Mouse (Mus musculus): ENCODE data around the gene Krcc1. TPM values are rescaled to one million over a fixed set of nuclear protein-coding genes. Genes with fewer than 3 reads are reported as not detected.

Krcc1 gene
- polyA plus RNA-seq, 1 experiment = 87.1 TPM

DNA sequence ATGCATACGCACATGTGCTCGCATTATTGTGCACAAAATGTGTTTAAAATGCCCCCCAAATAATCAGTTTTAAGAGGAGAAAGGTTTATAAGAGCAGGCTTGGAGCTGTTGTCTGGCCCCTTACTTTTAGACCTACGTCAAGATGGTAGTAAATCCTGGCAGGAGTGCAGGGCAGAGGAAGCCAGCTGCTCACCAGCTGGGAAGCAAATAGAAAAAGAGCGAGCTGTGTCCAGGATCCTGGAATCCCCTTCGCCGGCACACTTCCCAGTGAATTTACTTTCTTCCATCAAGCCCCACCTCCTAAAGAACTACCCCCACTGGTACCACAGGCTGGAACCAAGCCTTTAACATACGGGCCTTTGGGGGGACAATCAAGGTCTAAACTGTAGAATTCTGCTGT is 30.6 kb upstream of the Krcc1 start:
- Histone ChIP-seq H3K27ac (ENCODE audit: insufficient read depth, low read length) (no peak overlapping the region), H3K4me1 (ENCODE audit: control insufficient read depth, insufficient read depth, low read length) (no peaks in the 10 kb centered on the region), H3K4me3 (ENCODE audit: insufficient read depth, low read length) (no peak overlapping the region)
- no peak for TF ChIP-seq POLR2A (IDR thresholded peaks at IDR 0.05; ENCODE audit: low read depth, low read length)
- TF ChIP-seq CTCF (IDR thresholded peaks at IDR 0.05; ENCODE audit: borderline replicate concordance, insufficient read depth, low read length) = no peak

DNA sequence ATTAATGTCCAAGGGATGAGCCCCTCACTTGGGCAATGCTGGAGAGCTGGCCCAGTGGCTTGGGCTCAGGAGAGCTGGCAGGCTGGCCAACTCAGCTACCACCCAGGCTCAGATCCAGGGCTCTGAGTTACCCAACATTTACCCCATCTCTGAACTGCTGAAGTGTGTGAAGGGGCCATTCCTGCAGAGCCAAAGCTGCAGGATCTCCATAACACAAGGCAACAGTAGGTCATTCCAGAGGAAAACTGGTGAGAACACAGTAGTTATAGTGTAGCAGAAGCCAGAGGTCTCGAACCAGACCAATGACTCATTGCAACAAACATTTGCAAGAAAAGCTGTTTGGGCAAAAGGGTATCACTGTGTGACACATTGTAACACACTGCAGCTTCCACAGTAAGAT is 28.7 kb upstream of the Krcc1 start:
- Histone ChIP-seq H3K4me1 (ENCODE audit: control insufficient read depth, insufficient read depth, low read length) (no peaks in the 10 kb centered on the region), H3K27ac (ENCODE audit: insufficient read depth, low read length) (no peak overlapping the region), H3K4me3 (ENCODE audit: insufficient read depth, low read length) (no peak overlapping the region)
- TF ChIP-seq CTCF (IDR thresholded peaks at IDR 0.05; ENCODE audit: borderline replicate concordance, insufficient read depth, low read length) (no peak), POLR2A (IDR thresholded peaks at IDR 0.05; ENCODE audit: low read depth, low read length) (no peak)

DNA sequence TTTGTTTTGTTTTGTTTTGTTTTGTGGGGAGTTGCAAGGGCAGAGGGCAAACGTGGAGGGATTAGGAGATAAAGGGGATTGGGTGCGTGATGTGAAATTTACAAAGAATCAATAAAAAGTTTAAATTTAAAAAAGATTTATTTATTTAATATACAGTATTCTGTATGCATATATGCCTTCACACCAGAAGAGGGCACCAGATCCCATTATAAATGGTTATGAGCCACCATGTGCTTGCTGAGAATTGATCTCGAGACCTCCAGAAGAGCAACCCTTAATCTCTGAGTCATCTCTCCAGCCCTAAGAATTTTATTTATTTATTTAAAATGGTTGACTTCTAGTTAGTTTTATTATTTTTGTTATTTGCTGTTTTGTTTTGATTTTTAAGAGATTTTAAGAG is 28.2 kb upstream of the Krcc1 start:
- Histone ChIP-seq H3K4me1 (ENCODE audit: control insufficient read depth, insufficient read depth, low read length) (no peaks in the 10 kb centered on the region), H3K4me3 (ENCODE audit: insufficient read depth, low read length) (no peak overlapping the region), H3K27ac (ENCODE audit: insufficient read depth, low read length) (no peak overlapping the region)
- TF ChIP-seq CTCF (IDR thresholded peaks at IDR 0.05; ENCODE audit: borderline replicate concordance, insufficient read depth, low read length) (no peak), POLR2A (IDR thresholded peaks at IDR 0.05; ENCODE audit: low read depth, low read length) (no peak)

DNA sequence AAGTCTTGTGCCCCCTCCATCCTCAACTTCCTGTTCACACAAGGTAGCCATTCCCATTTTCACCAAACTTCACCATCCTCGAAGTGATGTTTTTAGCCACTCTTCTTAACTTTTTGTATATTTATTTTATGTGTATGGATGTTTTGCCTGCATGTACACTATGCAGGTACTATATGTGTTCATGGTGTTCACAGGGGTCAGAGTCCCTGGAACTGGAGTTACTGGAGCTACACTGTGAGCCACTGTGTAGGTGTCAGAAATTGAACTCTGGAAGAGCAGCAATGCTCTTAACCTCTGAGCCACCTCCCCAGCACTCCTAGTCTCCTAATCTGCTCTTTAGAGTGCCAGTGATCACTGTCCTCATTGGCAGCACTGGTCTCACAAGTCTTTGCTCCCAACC is 23.1 kb upstream of the Krcc1 start:
- TF ChIP-seq POLR2A (IDR thresholded peaks at IDR 0.05; ENCODE audit: low read depth, low read length) = no peak
- no peak for TF ChIP-seq CTCF (IDR thresholded peaks at IDR 0.05; ENCODE audit: borderline replicate concordance, insufficient read depth, low read length)
- no peaks in the 10 kb centered on the region for H3K4me1 ChIP-seq (ENCODE audit: control insufficient read depth, insufficient read depth, low read length)
- no peak overlapping the region for H3K27ac ChIP-seq (ENCODE audit: insufficient read depth, low read length)
- no peak overlapping the region for H3K4me3 ChIP-seq (ENCODE audit: insufficient read depth, low read length)

DNA sequence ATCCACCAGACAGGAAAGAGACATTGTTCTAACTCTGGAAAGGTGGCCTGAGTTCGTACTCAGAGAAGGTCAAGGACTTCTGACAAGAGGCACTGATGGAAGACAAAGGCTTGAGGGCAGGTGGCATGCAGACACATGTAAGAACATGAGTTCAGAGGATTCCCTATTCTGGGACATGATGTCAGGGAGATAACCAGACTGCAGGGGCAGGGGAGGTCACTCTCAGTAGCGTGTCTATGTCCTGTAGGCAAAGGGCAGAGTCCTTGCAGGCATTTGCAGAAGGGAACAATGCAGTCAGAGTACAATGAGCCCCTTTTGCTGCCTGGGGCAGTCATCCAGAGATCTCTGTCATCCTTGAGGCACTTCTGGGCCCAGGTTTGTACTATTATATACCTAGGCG is 21.9 kb upstream of the Krcc1 start:
- H3K27ac ChIP-seq (ENCODE audit: insufficient read depth, low read length) = no peak overlapping the region
- H3K4me1 ChIP-seq (ENCODE audit: control insufficient read depth, insufficient read depth, low read length) = no peaks in the 10 kb centered on the region
- no peak overlapping the region for H3K4me3 ChIP-seq (ENCODE audit: insufficient read depth, low read length)
- TF ChIP-seq POLR2A (IDR thresholded peaks at IDR 0.05; ENCODE audit: low read depth, low read length) (no peak), CTCF (IDR thresholded peaks at IDR 0.05; ENCODE audit: borderline replicate concordance, insufficient read depth, low read length) (no peak)

DNA sequence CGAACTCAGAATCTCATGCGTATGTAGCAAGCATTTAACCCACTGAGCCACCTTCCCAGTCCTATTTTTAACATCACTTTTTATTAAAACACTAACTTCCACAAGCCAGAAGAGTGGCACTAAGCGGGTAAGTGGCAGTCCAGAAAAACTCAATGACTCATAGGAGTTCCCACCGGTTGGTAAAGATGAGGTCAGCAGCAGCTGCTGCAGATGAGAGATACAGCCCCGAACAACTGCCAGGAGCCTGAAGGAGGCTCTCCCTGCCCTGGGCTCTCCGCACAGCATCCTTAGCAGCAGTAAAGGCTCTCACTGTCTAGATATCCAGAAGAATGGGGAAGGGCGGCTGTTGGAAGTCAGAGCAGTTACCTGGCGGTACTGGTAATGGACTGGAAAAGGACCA is 20.5 kb upstream of the Krcc1 start:
- Histone ChIP-seq H3K27ac (ENCODE audit: insufficient read depth, low read length) (no peak overlapping the region), H3K4me3 (ENCODE audit: insufficient read depth, low read length) (no peak overlapping the region), H3K4me1 (ENCODE audit: control insufficient read depth, insufficient read depth, low read length) (no peaks in the 10 kb centered on the region)
- TF ChIP-seq POLR2A (IDR thresholded peaks at IDR 0.05; ENCODE audit: low read depth, low read length) (no peak), CTCF (IDR thresholded peaks at IDR 0.05; ENCODE audit: borderline replicate concordance, insufficient read depth, low read length) (no peak)

DNA sequence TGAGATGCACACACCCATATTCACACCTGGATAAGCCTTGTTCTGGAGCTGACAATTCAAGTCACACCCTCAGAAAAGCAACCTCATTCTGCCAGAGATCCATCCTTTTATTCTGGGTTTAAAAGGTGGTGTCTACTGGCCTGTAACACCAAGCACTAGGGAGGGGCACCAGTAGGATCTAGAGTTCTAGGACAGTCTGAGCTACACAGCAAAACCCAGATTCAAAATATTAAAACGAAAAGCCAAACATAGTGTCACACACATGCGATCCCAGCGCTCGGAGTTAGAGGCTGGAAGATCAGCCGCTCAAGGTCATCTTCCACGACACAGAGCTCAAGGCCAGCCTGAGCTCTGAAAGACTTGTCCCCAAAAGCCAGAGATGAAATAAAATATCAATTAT is 17.0 kb upstream of the Krcc1 start:
- no peak for TF ChIP-seq POLR2A (IDR thresholded peaks at IDR 0.05; ENCODE audit: low read depth, low read length)
- no peak overlapping the region for H3K27ac ChIP-seq (ENCODE audit: insufficient read depth, low read length)
- H3K4me3 ChIP-seq (ENCODE audit: insufficient read depth, low read length) = no peak overlapping the region
- H3K4me1 ChIP-seq (ENCODE audit: control insufficient read depth, insufficient read depth, low read length) = no peaks in the 10 kb centered on the region

DNA sequence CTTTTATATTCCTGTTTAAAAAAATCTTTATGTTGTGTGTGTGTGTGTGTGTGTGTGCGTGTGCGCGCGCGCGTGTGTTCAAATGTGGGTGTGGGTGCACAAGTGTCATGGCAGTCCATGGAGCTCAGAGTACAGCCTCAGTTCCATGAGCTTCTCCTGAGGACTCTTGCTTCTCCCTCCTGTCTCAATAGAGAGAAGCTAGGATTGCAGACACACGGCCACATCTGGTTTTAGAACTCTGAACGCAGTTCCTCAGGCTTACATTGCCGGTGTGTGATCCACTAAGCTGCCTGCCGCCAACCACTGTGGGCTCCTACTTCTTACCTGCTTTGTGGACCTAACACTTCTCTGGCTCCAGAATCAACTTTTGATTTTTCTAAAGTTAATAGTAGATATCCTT is 15.3 kb upstream of the Krcc1 start:
- H3K4me1 ChIP-seq (ENCODE audit: control insufficient read depth, insufficient read depth, low read length) = no peaks in the 10 kb centered on the region
- TF ChIP-seq CTCF (IDR thresholded peaks at IDR 0.05; ENCODE audit: borderline replicate concordance, insufficient read depth, low read length) = no peak
- TF ChIP-seq POLR2A (IDR thresholded peaks at IDR 0.05; ENCODE audit: low read depth, low read length) = no peak
- H3K4me3 ChIP-seq (ENCODE audit: insufficient read depth, low read length) = no peak overlapping the region
- no peak overlapping the region for H3K27ac ChIP-seq (ENCODE audit: insufficient read depth, low read length)

DNA sequence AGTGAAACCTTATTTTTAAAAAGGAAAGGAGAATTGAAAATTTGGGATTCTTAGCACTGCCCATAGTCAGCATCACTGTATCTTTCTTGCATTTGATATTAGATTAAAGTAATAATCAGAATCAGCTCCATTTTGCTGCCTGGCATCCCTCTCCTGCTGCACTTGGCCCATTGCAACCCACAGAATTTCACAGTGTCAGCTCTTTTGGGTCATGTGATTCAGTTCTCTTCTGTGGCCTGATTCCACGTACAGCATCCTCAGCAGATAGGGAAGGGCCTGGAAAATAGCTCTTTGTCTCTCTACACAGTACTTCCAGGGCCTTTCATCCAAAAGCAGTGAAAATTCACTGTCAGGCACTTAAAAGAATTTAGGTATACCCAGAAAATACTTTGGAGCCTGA is 14.1 kb upstream of the Krcc1 start:
- no peak overlapping the region for H3K4me3 ChIP-seq (ENCODE audit: insufficient read depth, low read length)
- TF ChIP-seq CTCF (IDR thresholded peaks at IDR 0.05; ENCODE audit: borderline replicate concordance, insufficient read depth, low read length) (no peak), POLR2A (IDR thresholded peaks at IDR 0.05; ENCODE audit: low read depth, low read length) (no peak)
- H3K4me1 ChIP-seq (ENCODE audit: control insufficient read depth, insufficient read depth, low read length) = no peaks in the 10 kb centered on the region
- no peak overlapping the region for H3K27ac ChIP-seq (ENCODE audit: insufficient read depth, low read length)

DNA sequence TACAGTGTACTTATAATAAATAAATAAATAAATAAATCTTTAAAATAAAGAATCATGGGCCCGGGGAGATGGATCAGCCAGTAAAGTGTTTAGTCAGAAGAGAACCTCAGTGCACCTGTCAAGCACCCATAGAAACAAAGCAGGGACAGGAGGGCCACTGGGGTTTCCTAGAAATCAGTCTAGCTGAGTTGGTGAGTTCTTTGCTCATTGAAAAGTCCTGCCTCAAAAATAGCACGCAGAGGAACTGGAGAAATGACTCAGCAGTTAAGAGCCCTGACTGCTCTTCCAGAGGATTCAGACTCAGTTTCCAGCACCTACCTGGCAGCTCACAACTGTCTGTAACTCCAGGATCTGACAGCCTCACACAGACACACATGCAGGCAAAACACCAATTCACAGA is 12.9 kb upstream of the Krcc1 start:
- Histone ChIP-seq H3K27ac (ENCODE audit: insufficient read depth, low read length) (no peak overlapping the region), H3K4me1 (ENCODE audit: control insufficient read depth, insufficient read depth, low read length) (no peaks in the 10 kb centered on the region), H3K4me3 (ENCODE audit: insufficient read depth, low read length) (no peak overlapping the region)
- TF ChIP-seq CTCF (IDR thresholded peaks at IDR 0.05; ENCODE audit: borderline replicate concordance, insufficient read depth, low read length) (no peak), POLR2A (IDR thresholded peaks at IDR 0.05; ENCODE audit: low read depth, low read length) (no peak)

DNA sequence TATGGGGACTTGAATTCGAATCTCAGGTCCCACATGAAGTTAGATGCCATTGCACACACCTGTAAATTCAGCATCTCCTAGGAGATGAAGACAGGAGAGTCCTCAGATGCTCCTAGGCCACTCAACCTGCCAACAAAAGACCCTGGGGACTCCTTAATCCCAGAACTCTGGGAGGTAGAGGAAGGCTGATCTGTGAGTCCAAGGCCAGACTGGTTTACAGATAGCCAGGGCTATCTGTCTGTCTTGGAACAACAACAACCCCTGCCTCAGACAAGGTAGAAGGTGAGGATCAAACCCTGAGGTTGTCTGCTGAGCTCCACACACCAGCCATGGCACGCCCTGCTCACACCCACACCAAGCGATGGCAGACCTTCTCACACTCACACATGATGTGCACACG is 12.3 kb upstream of the Krcc1 start:
- Histone ChIP-seq H3K4me1 (ENCODE audit: control insufficient read depth, insufficient read depth, low read length) (no peaks in the 10 kb centered on the region), H3K4me3 (ENCODE audit: insufficient read depth, low read length) (no peak overlapping the region), H3K27ac (ENCODE audit: insufficient read depth, low read length) (no peak overlapping the region)
- TF ChIP-seq CTCF (IDR thresholded peaks at IDR 0.05; ENCODE audit: borderline replicate concordance, insufficient read depth, low read length) = no peak
- TF ChIP-seq POLR2A (IDR thresholded peaks at IDR 0.05; ENCODE audit: low read depth, low read length) = no peak

All from embryonic fibroblast, embryonic 13.5 days (primary cell).